Mouse (Mus musculus): ENCODE measurements at regions not wholly inside any gene's neighbourhood (a gene's known extent, or its start where the extent isn't known, plus 50 kb on each side); places are given as distances from the start of the nearest gene placed in this dataset.

GRCm38 (mm10) chr8:44826936-44827335 lies 108.3 kb upstream of the Fat1 start:
- no peak for ATAC-seq (ENCODE audit: poor library complexity, severe bottlenecking)

DNA sequence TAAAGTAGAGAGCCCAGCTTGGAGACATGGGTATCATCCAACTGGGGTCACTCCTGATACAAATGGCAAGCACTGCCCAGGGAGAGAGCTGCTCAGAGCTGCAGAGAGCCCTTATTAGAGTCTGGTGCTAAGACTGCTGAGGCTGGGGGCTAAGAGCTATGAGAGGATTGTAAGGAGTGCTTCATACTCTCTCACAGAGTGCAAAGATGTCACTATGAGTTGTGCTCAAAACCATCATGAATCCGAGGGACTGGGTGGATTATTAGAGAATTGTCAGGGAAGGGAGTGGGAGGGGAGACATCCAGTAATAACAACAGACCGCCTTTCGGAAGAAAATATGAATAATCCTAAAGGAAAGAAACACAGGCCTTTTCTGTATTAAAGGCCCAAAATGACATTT lies 107.2 kb upstream of the Fat1 start:
- no peak for ATAC-seq (ENCODE audit: poor library complexity, severe bottlenecking)

GRCm38 (mm10) chr8:44838431-44838830 lies 96.8 kb upstream of the Fat1 start:
- ATAC-seq (ENCODE audit: poor library complexity, severe bottlenecking) = no peak

DNA sequence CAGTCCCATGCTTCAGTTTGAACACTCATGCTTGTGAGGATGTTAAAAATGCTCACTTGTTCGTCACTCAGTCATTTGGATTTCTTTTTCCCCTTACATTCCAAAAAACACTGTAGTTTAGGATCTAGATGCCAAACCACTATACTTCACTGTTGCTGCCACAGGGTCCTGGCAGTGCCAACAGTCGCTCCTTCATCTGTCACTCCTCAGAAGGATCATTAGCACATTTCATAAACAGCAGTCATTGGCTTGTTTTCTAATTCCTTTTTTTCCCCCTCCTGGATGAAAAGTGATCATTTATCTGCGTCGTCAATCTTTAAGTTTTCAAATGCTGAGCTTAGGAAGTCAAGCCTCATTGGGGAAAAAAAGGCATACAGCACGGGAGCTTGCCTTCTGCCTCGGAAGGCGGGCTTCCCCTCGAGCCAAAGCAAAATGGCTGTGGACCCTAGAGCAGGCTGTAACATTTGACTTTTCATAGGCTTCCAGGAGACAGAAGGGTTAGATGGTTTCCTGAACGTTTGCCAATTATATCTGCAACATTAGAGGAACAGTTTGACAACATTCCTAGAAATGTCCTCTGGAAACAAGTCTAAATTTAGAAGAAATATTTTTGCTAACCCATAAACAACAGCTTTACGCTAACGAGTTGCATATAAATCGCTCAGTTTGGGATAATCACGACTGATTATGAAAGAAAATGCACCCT lies 95.6 kb upstream of the Fat1 start:
- no peak for ATAC-seq (ENCODE audit: poor library complexity, severe bottlenecking)

DNA sequence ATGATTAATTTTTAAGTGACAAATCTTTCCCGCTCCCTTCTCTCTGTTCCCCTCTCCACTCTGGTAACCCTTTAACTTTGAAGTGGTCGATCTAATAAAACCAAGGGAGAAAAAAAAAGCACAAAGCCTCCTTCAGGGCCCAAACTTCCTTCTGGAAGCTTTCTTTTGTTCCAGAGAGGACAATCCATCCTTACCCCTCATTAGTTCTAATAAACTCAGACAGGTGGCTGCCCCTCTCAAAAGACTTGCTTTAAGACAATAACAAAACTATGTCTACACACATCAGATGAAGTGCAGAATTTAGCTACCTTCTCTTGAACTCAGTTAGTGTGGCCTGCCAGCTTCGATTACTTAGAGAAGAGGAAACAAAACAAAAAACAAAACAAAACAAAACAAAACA lies 94.6 kb upstream of the Fat1 start:
- ATAC-seq (ENCODE audit: poor library complexity, severe bottlenecking) = no peak

DNA sequence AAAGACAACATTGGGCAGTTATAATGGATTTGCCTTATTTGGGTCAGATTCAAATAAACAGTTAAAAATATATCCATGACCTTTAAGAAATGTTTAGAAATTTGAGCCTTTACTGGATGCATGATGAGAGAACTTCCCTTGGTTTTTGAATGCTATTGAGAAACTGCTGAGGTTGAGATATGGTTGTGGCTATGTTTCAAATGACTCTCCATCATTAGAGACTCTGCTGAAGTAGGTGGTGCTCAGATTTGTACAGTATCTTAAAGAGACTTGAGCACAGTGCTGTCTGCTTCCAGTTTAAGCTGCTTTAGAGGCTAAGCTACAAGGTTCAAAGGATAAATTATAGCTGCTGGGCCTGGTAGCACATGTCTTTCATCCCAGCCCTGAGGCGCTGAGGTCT lies 90.9 kb upstream of the Fat1 start:
- no peak for ATAC-seq (ENCODE audit: poor library complexity, severe bottlenecking)

- no peak for ATAC-seq (ENCODE audit: poor library complexity, severe bottlenecking)
These were observed 83.0 kb upstream of the Fat1 start for GRCm38 (mm10) chr8:44852223-44852622.

GRCm38 (mm10) chr8:44855115-44855514 lies 80.1 kb upstream of the Fat1 start:
- ATAC-seq (ENCODE audit: poor library complexity, severe bottlenecking) = no peak

GRCm38 (mm10) chr8:44867202-44867601 lies 68.0 kb upstream of the Fat1 start:
- no peak for ATAC-seq (ENCODE audit: poor library complexity, severe bottlenecking)

DNA sequence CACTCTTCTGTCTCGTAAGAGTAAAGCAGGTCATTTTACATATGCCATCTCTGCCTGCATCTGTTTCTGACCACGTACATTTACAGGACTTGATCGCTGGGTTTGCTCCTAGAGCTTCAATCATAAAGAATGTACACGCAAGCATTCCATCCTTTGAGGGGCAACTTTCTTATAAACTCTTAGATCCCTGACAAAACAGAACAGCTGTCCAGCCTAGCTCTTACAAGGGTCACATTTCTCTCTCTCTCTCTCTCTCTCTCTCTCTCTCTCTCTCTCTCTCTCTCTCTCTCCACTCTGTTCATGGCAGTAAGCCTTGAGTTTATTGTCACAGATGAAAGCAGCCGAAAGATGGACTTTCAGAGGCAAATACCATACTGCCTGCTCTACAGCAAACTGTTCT lies 67.6 kb upstream of the Fat1 start:
- no peak for ATAC-seq (ENCODE audit: poor library complexity, severe bottlenecking)

DNA sequence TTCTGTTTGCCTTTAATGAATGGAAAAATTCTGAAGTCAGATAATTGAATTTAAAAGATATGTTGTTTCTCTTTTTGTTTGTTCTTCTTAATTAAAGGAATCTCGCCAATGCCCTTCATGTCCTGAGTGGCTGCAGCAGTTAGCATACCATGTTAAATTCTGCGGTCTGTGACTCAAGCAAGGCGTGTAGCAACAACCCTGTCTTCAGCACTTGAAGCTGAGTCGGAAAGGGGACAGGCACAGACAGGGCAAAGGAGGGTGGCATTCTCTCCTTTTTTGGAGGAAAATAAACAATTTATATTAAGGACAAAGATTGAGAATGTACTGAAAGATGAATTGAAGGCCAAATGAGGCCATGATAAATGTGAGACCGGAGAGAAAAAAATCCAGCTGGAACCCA lies 58.2 kb upstream of the Fat1 start:
- ATAC-seq (ENCODE audit: poor library complexity, severe bottlenecking) = no peak

GRCm38 (mm10) chr8:44878208-44878607 lies 57.0 kb upstream of the Fat1 start:
- no peak for ATAC-seq (ENCODE audit: poor library complexity, severe bottlenecking)

DNA sequence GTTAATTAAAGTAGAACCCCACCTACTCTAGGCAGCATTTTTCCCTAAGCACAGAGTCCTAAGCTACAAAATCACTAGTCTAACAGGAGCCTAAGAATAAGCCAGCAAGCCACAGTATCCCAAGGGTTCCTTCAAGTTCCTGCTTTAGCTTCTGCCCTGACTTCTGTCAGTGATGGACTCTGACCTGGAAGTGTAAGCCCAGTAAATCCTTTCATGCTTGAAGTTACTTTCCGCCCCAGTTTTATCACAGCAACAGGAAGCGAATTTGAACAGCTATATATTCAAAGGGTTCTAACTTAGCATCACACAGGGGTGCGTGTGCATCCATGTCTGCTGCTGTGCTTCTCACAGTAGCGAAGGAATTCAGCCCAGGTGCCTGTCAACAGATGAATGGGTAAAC lies 56.1 kb upstream of the Fat1 start:
- ATAC-seq (ENCODE audit: poor library complexity, severe bottlenecking) = no peak

- ATAC-seq (ENCODE audit: poor library complexity, severe bottlenecking) = no peak
These were observed 50.7 kb upstream of the Fat1 start for GRCm38 (mm10) chr8:44884399-44885006.
